Mouse (Mus musculus): Measurements from ENCODE around the gene Tcerg1l. TPM values are rescaled to one million over a fixed set of nuclear protein-coding genes. Genes with fewer than 3 reads are reported as not detected.

The Tcerg1l gene
- total RNA-seq, 2 experiments from 2014 or later: 10.3 to 12.0 TPM

DNA sequence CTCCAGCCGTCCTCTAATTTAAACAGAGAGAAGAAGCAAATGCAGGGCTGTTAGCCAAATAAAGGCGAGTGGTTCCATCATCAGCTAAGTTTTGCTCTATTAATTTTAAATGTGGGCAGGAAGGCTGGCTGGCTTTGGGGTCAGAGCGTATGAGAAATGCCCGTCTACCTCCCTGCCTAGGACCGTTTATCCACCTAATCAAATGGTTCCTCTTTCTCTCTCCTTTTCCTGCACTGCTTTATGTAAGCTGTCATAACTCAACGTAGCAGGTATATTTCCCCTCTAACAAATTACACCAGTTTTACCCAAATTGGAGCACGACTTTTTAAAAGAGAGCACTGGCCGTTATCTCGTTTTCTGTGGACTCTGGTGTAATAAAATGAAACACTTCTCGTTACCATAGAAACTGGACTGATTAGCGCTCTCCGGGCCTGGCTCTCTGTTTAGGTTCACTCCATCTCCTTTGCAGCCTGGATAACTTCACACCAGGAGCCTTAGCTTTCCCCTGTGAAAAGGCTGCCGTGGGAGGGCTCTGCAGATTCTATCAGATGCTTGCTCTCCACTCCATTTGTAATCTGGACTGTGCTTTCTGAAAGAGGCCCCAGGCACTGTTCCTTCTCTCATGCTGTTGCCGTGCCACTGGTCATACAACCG lies 182.2 kb downstream of the Tcerg1l start:
- no peak for DNase-seq

- no peak for DNase-seq
Observed at GRCm38 (mm10) chr7:138214710-138215109, 182.8 kb downstream of the Tcerg1l start.

GRCm38 (mm10) chr7:138209769-138210168 lies 187.8 kb downstream of the Tcerg1l start:
- DNase-seq: no peak

- DNase-seq: no peak
Observed at GRCm38 (mm10) chr7:138205124-138205523, 192.4 kb downstream of the Tcerg1l start.

- DNase-seq: peak in 1 of 2 experiments; percentile 8
Observed at GRCm38 (mm10) chr7:138202162-138202832, 195.2 kb downstream of the Tcerg1l start.

- no peak for DNase-seq
Observed at GRCm38 (mm10) chr7:138199333-138200058, 198.0 kb downstream of the Tcerg1l start.

DNA sequence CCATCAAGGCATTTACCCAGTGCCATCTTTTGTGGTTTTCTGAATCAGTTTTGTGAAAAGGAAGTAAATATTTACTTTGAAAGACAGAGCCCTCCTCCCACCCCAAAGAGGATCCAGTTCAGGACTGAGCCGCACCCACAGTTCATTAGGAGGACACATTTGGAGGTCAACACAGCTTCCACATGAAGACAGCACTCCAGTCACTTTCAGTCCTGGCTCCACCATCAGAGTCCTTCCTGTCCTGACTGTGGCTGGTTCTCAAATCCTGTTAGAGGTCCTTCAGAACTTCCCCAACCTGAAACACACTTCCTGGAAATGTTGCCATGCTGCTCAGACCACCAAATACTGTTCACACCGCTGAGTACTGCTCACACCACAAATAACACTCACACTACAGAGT lies 201.4 kb downstream of the Tcerg1l start:
- no peak for DNase-seq

DNA sequence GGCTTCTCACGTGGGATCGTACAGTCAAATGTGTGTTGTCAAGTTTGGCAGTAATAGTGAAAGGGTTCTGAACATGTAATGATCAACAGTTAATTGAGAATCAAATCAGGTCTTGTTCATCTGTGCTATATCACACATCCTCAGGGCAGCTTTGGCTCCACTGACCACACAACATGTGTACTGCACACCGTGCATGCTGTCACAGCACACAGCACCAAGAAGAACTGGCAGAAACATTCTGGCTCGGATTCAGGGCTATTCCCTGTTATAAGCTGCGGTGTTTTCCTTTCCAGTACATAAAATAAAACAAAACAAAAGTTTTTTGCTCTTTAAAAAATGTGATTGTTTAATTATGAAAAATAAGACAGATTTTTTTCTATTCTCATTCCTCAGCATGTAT lies 213.3 kb downstream of the Tcerg1l start:
- no peak for DNase-seq

DNA sequence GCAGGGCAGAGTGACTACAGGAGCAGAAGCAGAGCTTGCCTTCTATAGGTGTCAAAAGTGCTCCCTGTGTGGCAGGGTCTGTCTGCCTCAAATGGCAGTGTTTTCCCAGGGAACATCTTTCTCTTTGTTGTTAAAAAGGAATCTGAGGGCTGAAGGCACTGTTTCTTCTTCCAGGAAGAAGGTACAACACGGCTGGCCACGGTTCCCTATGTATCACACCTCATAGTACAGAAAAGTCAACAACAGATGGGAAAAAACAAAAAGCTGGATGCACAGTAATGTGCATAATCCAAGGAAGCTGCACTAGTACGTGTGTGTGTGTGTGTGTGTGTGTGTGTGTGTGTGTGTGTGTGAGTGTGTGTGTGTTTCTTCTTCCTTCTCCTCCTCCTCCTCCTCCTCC lies 215.3 kb downstream of the Tcerg1l start:
- DNase-seq: no peak

DNA sequence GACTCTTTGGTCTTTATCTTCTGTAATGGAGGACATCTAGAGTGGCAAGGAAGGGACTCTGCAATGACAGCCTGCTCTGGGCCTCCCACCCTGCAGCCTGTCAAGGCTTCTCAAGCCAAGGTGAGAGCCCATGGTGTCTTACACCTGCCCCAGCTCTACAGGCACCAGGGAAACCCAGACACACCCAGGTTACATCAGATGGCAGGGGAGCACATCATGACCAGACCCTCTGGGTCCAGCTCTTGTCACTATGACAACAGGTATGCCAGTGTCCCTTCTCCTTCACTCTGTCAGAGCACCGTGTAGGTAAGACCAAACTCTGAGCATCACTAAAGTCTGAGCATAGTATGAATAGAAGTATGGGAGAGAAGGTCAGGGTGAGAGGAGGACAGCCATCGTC lies 218.9 kb downstream of the Tcerg1l start:
- no peak for DNase-seq

DNA sequence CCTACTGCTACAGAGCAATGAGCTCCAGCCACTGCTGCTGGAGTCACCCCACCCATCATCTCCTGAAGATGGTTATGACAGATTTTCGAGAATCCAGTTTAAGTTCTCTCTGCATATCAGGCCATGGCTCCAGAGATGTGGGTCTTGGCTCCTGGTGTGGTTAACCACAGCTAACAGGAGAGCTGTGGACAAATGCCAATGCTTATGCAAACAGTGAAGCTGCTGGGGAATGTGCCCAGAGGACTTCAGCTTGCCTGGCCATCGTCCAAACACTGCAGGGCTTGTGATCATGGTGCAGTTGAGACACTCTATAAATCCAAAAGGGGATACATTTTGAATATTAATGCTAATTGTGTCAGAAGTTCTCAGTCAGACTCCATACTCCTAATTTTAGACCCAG lies 221.5 kb downstream of the Tcerg1l start:
- no peak for DNase-seq

DNA sequence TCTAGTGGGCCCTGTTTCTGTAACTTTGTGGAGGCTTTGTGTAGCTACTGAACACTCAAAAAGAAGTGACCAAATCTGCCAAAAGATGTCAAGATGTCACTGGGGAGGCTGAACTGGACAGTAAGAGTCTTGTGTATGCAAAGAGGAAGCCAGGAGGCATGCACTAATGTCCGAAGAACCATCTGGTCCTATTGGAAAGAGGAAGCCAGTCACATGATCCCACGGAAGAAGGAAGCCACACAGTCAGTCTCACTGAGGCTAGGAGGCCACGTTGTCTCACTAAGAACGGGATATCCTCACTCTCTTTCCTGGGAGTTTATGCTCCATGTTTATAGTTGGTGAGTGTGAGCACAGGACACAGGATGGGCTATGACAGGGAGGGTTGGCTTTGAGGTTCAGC lies 227.1 kb downstream of the Tcerg1l start:
- no peak for DNase-seq

All from layer of hippocampus, postnatal 36 days (tissue).